Mouse (Mus musculus): ENCODE measurements around the gene Cdk13. TPM values are rescaled to one million over a fixed set of nuclear protein-coding genes. Genes with fewer than 3 reads are reported as not detected.
A peak's percentile ranks its signal among the peaks of the same experiment; 100 is the strongest.

Gene Cdk13
- polyA plus RNA-seq, 1 experiment from 2014 or later: 13.0 TPM

GRCm38 (mm10) chr13:17802880-17803279, 2.0 kb downstream of the Cdk13 start:
- H3K36me3 ChIP-seq (replicated peaks): peaks cover 16% of the 10 kb centered on the region
- no peaks in the 10 kb centered on the region for H3K9me3 ChIP-seq
- H3K27me3 ChIP-seq (ENCODE audit: poor library complexity, severe bottlenecking): no peaks in the 10 kb centered on the region
- WGBS: 8% methylated on average over 3 of the region's 3 CpGs
- no peak for DNase-seq (ENCODE audit: extremely low spot score, low spot score)
- H3K4me3 ChIP-seq: peak overlapping the region; percentile 95
- peak overlapping the region; percentile 92 for H3K27ac ChIP-seq
- H3K4me1 ChIP-seq: peaks cover 24% of the 10 kb centered on the region

- no peak for DNase-seq (ENCODE audit: extremely low spot score, low spot score)
- Histone ChIP-seq H3K27ac (no peak overlapping the region), H3K4me3 (no peak overlapping the region), H3K36me3 (replicated peaks) (peaks cover 26% of the 10 kb centered on the region), H3K27me3 (ENCODE audit: poor library complexity, severe bottlenecking) (no peaks in the 10 kb centered on the region), H3K4me1 (peaks cover 16% of the 10 kb centered on the region), H3K9me3 (no peaks in the 10 kb centered on the region)
- 94% methylated on average over 2 of the region's 2 CpGs for WGBS
Observed at GRCm38 (mm10) chr13:17799735-17800134, 5.2 kb downstream of the Cdk13 start.

GRCm38 (mm10) chr13:17795757-17796456, 9.0 kb downstream of the Cdk13 start:
- peaks cover 29% of the 10 kb centered on the region for H3K36me3 ChIP-seq (replicated peaks)
- WGBS: 93% methylated on average over 3 of the region's 3 CpGs
- no peak overlapping the region for H3K27ac ChIP-seq
- no peaks in the 10 kb centered on the region for H3K27me3 ChIP-seq (ENCODE audit: poor library complexity, severe bottlenecking)
- no peaks in the 10 kb centered on the region for H3K9me3 ChIP-seq
- H3K4me3 ChIP-seq: no peak overlapping the region
- no peaks in the 10 kb centered on the region for H3K4me1 ChIP-seq
- DNase-seq (ENCODE audit: extremely low spot score, low spot score): no peak

- Histone ChIP-seq H3K27ac (no peak overlapping the region), H3K4me3 (no peak overlapping the region), H3K9me3 (peaks cover 6% of the 10 kb centered on the region; the same call in 1 of the 2 replicates), H3K27me3 (ENCODE audit: poor library complexity, severe bottlenecking) (no peaks in the 10 kb centered on the region), H3K36me3 (replicated peaks) (peaks cover 17% of the 10 kb centered on the region), H3K4me1 (no peaks in the 10 kb centered on the region)
- DNase-seq (ENCODE audit: extremely low spot score, low spot score): no peak
- WGBS: 88% methylated on average over 5 of the region's 5 CpGs
Observed at GRCm38 (mm10) chr13:17783643-17784042, 21.3 kb downstream of the Cdk13 start.

GRCm38 (mm10) chr13:17779923-17780322, 25.0 kb downstream of the Cdk13 start:
- H3K27me3 ChIP-seq (ENCODE audit: poor library complexity, severe bottlenecking): no peaks in the 10 kb centered on the region
- H3K4me1 ChIP-seq: no peaks in the 10 kb centered on the region
- H3K36me3 ChIP-seq (replicated peaks): peaks cover 25% of the 10 kb centered on the region
- no peak for DNase-seq (ENCODE audit: extremely low spot score, low spot score)
- H3K4me3 ChIP-seq: no peak overlapping the region
- H3K27ac ChIP-seq: no peak overlapping the region
- peaks cover 14% of the 10 kb centered on the region for H3K9me3 ChIP-seq
- 88% methylated on average over 2 of the region's 2 CpGs for WGBS

GRCm38 (mm10) chr13:17776303-17776702, 28.6 kb downstream of the Cdk13 start:
- DNase-seq (ENCODE audit: extremely low spot score, low spot score): no peak
- H3K4me3 ChIP-seq: no peak overlapping the region
- H3K36me3 ChIP-seq (replicated peaks): peaks cover 23% of the 10 kb centered on the region
- no peaks in the 10 kb centered on the region for H3K27me3 ChIP-seq (ENCODE audit: poor library complexity, severe bottlenecking)
- peaks cover 14% of the 10 kb centered on the region for H3K9me3 ChIP-seq
- WGBS: 79% methylated on average over 1 of the region's 1 CpGs
- no peak overlapping the region for H3K27ac ChIP-seq
- no peaks in the 10 kb centered on the region for H3K4me1 ChIP-seq

GRCm38 (mm10) chr13:17775364-17775763, 29.5 kb downstream of the Cdk13 start:
- Histone ChIP-seq H3K36me3 (replicated peaks) (peaks cover 25% of the 10 kb centered on the region), H3K4me1 (no peaks in the 10 kb centered on the region), H3K27ac (no peak overlapping the region), H3K9me3 (peaks cover 14% of the 10 kb centered on the region), H3K4me3 (no peak overlapping the region), H3K27me3 (ENCODE audit: poor library complexity, severe bottlenecking) (no peaks in the 10 kb centered on the region)
- no peak for DNase-seq (ENCODE audit: extremely low spot score, low spot score)

- H3K4me3 ChIP-seq: no peak overlapping the region
- H3K4me1 ChIP-seq: no peaks in the 10 kb centered on the region
- H3K27me3 ChIP-seq (ENCODE audit: poor library complexity, severe bottlenecking): no peaks in the 10 kb centered on the region
- peaks cover 3% of the 10 kb centered on the region for H3K9me3 ChIP-seq
- H3K27ac ChIP-seq: no peak overlapping the region
- H3K36me3 ChIP-seq (replicated peaks): peaks cover 18% of the 10 kb centered on the region
- no peak for DNase-seq (ENCODE audit: extremely low spot score, low spot score)
Observed at GRCm38 (mm10) chr13:17773112-17773511, 31.8 kb downstream of the Cdk13 start.

GRCm38 (mm10) chr13:17772574-17772973, 32.3 kb downstream of the Cdk13 start:
- DNase-seq (ENCODE audit: extremely low spot score, low spot score): no peak
- H3K4me3 ChIP-seq: no peak overlapping the region
- H3K27ac ChIP-seq: no peak overlapping the region
- no peaks in the 10 kb centered on the region for H3K27me3 ChIP-seq (ENCODE audit: poor library complexity, severe bottlenecking)
- no peaks in the 10 kb centered on the region for H3K4me1 ChIP-seq
- peaks cover 15% of the 10 kb centered on the region for H3K36me3 ChIP-seq (replicated peaks)
- WGBS: 91% methylated on average over 6 of the region's 6 CpGs
- H3K9me3 ChIP-seq: no peaks in the 10 kb centered on the region

GRCm38 (mm10) chr13:17762405-17762804, 42.5 kb downstream of the Cdk13 start:
- no peaks in the 10 kb centered on the region for H3K27me3 ChIP-seq (ENCODE audit: poor library complexity, severe bottlenecking)
- 92% methylated on average over 1 of the region's 1 CpGs for WGBS
- no peak overlapping the region for H3K4me3 ChIP-seq
- no peak for DNase-seq (ENCODE audit: extremely low spot score, low spot score)
- H3K36me3 ChIP-seq (replicated peaks): peaks cover 45% of the 10 kb centered on the region
- H3K27ac ChIP-seq: no peak overlapping the region
- no peaks in the 10 kb centered on the region for H3K4me1 ChIP-seq
- no peaks in the 10 kb centered on the region for H3K9me3 ChIP-seq

- peaks cover 35% of the 10 kb centered on the region for H3K36me3 ChIP-seq (replicated peaks)
- H3K4me1 ChIP-seq: no peaks in the 10 kb centered on the region
- no peak for DNase-seq (ENCODE audit: extremely low spot score, low spot score)
- no peak overlapping the region for H3K27ac ChIP-seq
- WGBS: 90% methylated on average over 4 of the region's 4 CpGs
- no peaks in the 10 kb centered on the region for H3K9me3 ChIP-seq
- no peaks in the 10 kb centered on the region for H3K27me3 ChIP-seq (ENCODE audit: poor library complexity, severe bottlenecking)
- H3K4me3 ChIP-seq: no peak overlapping the region
Observed at GRCm38 (mm10) chr13:17754997-17755396, 49.9 kb downstream of the Cdk13 start.

- Histone ChIP-seq H3K36me3 (replicated peaks) (peaks cover 33% of the 10 kb centered on the region), H3K27ac (no peak overlapping the region), H3K9me3 (no peaks in the 10 kb centered on the region), H3K27me3 (ENCODE audit: poor library complexity, severe bottlenecking) (no peaks in the 10 kb centered on the region), H3K4me1 (no peaks in the 10 kb centered on the region), H3K4me3 (no peak overlapping the region)
- 91% methylated on average over 3 of the region's 3 CpGs for WGBS
- no peak for DNase-seq (ENCODE audit: extremely low spot score, low spot score)
Observed at GRCm38 (mm10) chr13:17728798-17729197, 76.1 kb downstream of the Cdk13 start.

GRCm38 (mm10) chr13:17727922-17728321, 77.0 kb downstream of the Cdk13 start:
- H3K4me1 ChIP-seq: no peaks in the 10 kb centered on the region

GRCm38 (mm10) chr13:17717357-17717756, 87.5 kb downstream of the Cdk13 start:
- Histone ChIP-seq H3K36me3 (replicated peaks) (peaks cover 57% of the 10 kb centered on the region), H3K4me1 (no peaks in the 10 kb centered on the region), H3K9me3 (no peaks in the 10 kb centered on the region), H3K4me3 (no peak overlapping the region), H3K27me3 (ENCODE audit: poor library complexity, severe bottlenecking) (no peaks in the 10 kb centered on the region), H3K27ac (no peak overlapping the region)
- WGBS: 97% methylated on average over 1 of the region's 1 CpGs
- no peak for DNase-seq (ENCODE audit: extremely low spot score, low spot score)

More at GRCm38 (mm10) chr13:17727922-17728321, 77.0 kb downstream of the Cdk13 start:
- Histone ChIP-seq H3K36me3 (replicated peaks) (peaks cover 28% of the 10 kb centered on the region), H3K4me3 (no peak overlapping the region), H3K27ac (no peak overlapping the region), H3K9me3 (no peaks in the 10 kb centered on the region), H3K27me3 (ENCODE audit: poor library complexity, severe bottlenecking) (no peaks in the 10 kb centered on the region)
- DNase-seq (ENCODE audit: extremely low spot score, low spot score): no peak
- WGBS: 95% methylated on average over 4 of the region's 4 CpGs
